Mouse (Mus musculus): ENCODE measurements at regions not wholly inside any gene's neighbourhood (a gene's known extent, or its start where the extent isn't known, plus 50 kb on each side); places are given as distances from the start of the nearest gene placed in this dataset.

DNA sequence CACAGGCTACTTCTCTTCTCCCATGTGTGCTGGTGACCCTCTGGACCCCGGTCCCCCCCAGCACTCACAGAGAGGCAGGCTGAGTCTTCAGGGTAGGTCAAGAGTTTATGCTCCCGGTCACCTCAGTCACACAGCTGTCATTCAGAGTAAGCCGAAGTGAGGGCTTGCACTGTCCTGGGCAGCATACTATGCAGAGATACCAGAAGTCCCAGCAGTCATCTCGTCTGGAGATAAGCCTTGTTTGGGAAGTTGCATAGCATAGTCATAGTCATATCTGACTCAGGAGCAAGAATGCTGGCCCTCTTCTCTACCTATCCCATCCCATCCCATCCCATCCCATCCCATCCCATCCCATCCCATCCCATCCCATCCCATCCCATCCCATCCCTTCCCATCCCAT lies 1211.5 kb upstream of the A1bg start:
- H3K4me3 ChIP-seq (ENCODE audit: low read depth, low read length) = no peak overlapping the region
- H3K27me3 ChIP-seq (ENCODE audit: control insufficient read depth, insufficient read depth, low read length, poor library complexity, severe bottlenecking) = no peaks in the 10 kb centered on the region
- H3K9ac ChIP-seq (ENCODE audit: low read depth, poor library complexity, severe bottlenecking) = no peak overlapping the region
- H3K27ac ChIP-seq (ENCODE audit: insufficient read depth, low read length) = no peak overlapping the region
- TF ChIP-seq CTCF (IDR thresholded peaks at IDR 0.05; ENCODE audit: low read depth, low read length) (no peak), EP300 (IDR thresholded peaks at IDR 0.05; ENCODE audit: insufficient read depth, low read depth, low read length) (no peak), POLR2A (IDR thresholded peaks at IDR 0.05; ENCODE audit: insufficient read depth, low read length) (no peak)
- no peaks in the 10 kb centered on the region for H3K9me3 ChIP-seq (replicated peaks; ENCODE audit: control insufficient read depth, insufficient read depth, low read length, poor library complexity, severe bottlenecking)
- H3K4me1 ChIP-seq (ENCODE audit: control insufficient read depth, insufficient read depth, low read length) = peaks cover 5% of the 10 kb centered on the region
- peaks cover 4% of the 10 kb centered on the region; the same call in 1 of the 2 replicates for H3K36me3 ChIP-seq (ENCODE audit: control insufficient read depth, insufficient read depth, low read length, poor library complexity, severe bottlenecking)

DNA sequence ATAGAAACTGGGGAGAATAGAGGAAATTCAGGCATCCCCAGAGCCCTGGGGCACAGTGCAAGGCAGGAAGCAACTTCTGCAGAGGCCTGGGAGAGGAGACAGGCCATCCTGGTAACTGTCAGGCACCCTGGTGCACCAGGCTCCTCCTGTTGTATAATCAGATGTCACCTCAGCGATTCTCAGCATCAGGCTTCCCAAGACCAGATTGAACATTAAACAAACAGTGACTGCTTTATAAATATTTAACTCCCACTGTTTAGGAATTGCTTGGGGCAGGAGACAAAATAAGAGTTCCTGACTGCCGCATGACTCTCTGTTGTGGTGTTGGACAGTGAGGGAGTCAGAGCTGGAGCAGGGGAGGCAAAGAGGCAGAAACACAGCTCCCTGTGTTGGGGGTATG lies 1210.1 kb upstream of the A1bg start:
- H3K4me3 ChIP-seq (ENCODE audit: low read depth, low read length) = no peak overlapping the region
- no peak overlapping the region for H3K27ac ChIP-seq (ENCODE audit: insufficient read depth, low read length)
- peaks cover 4% of the 10 kb centered on the region; the same call in 1 of the 2 replicates for H3K36me3 ChIP-seq (ENCODE audit: control insufficient read depth, insufficient read depth, low read length, poor library complexity, severe bottlenecking)
- H3K27me3 ChIP-seq (ENCODE audit: control insufficient read depth, insufficient read depth, low read length, poor library complexity, severe bottlenecking) = no peaks in the 10 kb centered on the region
- no peak for TF ChIP-seq EP300 (IDR thresholded peaks at IDR 0.05; ENCODE audit: insufficient read depth, low read depth, low read length)
- no peak for TF ChIP-seq POLR2A (IDR thresholded peaks at IDR 0.05; ENCODE audit: insufficient read depth, low read length)
- H3K4me1 ChIP-seq (ENCODE audit: control insufficient read depth, insufficient read depth, low read length) = peaks cover 5% of the 10 kb centered on the region
- no peaks in the 10 kb centered on the region for H3K9me3 ChIP-seq (replicated peaks; ENCODE audit: control insufficient read depth, insufficient read depth, low read length, poor library complexity, severe bottlenecking)
- H3K9ac ChIP-seq (ENCODE audit: low read depth, poor library complexity, severe bottlenecking) = no peak overlapping the region

DNA sequence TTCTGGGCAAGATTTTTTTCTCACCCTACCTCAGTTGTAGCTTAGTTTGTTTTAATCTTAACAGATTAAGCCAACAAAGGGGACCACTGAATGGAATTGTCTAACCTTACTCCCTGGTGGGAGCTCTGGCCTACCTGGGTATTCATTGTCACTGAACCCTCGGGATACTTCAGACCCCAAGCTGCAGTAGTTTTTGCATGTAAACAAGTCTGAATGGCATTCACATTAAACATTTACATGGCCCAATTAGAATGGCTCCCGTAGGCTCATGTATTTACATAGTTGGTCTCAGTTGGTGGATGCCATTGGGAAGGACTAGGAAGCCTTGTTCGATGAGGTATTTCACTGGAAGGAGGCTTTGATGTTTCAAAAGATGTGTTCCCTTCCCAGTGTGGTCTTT lies 1208.9 kb upstream of the A1bg start:
- peaks cover 2% of the 10 kb centered on the region for H3K4me1 ChIP-seq (ENCODE audit: control insufficient read depth, insufficient read depth, low read length)
- H3K9ac ChIP-seq (ENCODE audit: low read depth, poor library complexity, severe bottlenecking) = no peak overlapping the region
- H3K36me3 ChIP-seq (ENCODE audit: control insufficient read depth, insufficient read depth, low read length, poor library complexity, severe bottlenecking) = peaks cover 4% of the 10 kb centered on the region; the same call in 1 of the 2 replicates
- no peaks in the 10 kb centered on the region for H3K9me3 ChIP-seq (replicated peaks; ENCODE audit: control insufficient read depth, insufficient read depth, low read length, poor library complexity, severe bottlenecking)
- H3K27ac ChIP-seq (ENCODE audit: insufficient read depth, low read length) = no peak overlapping the region
- no peak overlapping the region for H3K4me3 ChIP-seq (ENCODE audit: low read depth, low read length)
- TF ChIP-seq EP300 (IDR thresholded peaks at IDR 0.05; ENCODE audit: insufficient read depth, low read depth, low read length) (no peak), CTCF (IDR thresholded peaks at IDR 0.05; ENCODE audit: low read depth, low read length) (no peak), POLR2A (IDR thresholded peaks at IDR 0.05; ENCODE audit: insufficient read depth, low read length) (no peak)
- no peaks in the 10 kb centered on the region for H3K27me3 ChIP-seq (ENCODE audit: control insufficient read depth, insufficient read depth, low read length, poor library complexity, severe bottlenecking)

DNA sequence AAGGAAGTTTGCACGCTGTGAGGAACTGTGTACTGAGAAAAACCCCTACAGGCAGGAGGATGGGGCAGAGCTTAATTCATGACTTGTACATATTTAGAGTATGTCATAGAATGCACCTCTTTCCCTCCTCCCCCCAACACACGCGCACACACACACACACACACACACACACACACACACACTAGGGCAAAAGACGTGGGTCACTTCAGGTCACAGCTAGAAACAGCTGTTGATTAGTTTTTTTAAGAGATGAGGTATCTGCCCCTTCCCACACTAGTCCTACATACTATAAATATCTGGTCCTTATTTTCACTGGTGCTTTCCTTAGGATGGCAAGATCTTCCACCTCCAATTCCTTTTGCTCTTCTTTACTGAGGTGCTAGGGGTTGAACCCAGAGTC lies 1207.7 kb upstream of the A1bg start:
- Histone ChIP-seq H3K27ac (ENCODE audit: insufficient read depth, low read length) (no peak overlapping the region), H3K9me3 (replicated peaks; ENCODE audit: control insufficient read depth, insufficient read depth, low read length, poor library complexity, severe bottlenecking) (no peaks in the 10 kb centered on the region), H3K36me3 (ENCODE audit: control insufficient read depth, insufficient read depth, low read length, poor library complexity, severe bottlenecking) (peaks cover 4% of the 10 kb centered on the region; the same call in 1 of the 2 replicates)

DNA sequence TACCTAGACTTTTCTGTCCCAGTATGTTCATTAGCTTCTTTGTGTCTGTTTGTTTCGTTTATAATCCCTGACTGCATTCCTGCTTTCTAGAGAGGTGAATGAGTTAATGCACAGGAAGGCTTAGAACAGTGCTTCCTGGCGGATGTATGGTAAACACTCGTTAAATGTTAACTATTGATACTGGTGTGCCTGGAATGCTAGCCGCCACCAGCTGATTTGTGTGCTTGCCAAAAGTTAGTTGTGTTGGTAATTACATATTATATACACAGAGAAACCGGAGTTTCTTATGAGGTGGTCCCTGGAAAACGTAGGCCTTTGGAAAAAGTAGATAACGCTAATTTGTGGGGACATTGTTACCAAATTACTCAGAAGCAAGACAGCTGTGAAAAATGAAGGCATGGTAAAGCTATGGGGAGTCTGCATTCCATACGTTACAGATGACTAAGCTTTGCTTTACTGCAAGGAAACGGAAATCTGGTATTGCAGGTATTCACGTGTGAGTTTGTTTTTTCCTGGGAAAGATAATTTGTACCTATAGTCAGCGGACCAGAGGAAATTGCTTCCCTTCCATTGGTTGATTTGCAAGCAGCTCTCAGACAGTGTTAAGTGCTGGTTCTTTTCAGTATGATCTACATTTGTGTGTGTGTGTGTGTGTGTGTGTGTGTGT lies 1205.9 kb upstream of the A1bg start:
- Histone ChIP-seq H3K9ac (ENCODE audit: low read depth, poor library complexity, severe bottlenecking) (no peak overlapping the region), H3K27me3 (ENCODE audit: control insufficient read depth, insufficient read depth, low read length, poor library complexity, severe bottlenecking) (no peaks in the 10 kb centered on the region), H3K4me3 (ENCODE audit: low read depth, low read length) (no peak overlapping the region), H3K36me3 (ENCODE audit: control insufficient read depth, insufficient read depth, low read length, poor library complexity, severe bottlenecking) (no peaks in the 10 kb centered on the region; the same call in 1 of the 2 replicates), H3K9me3 (replicated peaks; ENCODE audit: control insufficient read depth, insufficient read depth, low read length, poor library complexity, severe bottlenecking) (no peaks in the 10 kb centered on the region), H3K27ac (ENCODE audit: insufficient read depth, low read length) (no peak overlapping the region), H3K4me1 (ENCODE audit: control insufficient read depth, insufficient read depth, low read length) (peaks cover 1% of the 10 kb centered on the region)
- TF ChIP-seq CTCF (IDR thresholded peaks at IDR 0.05; ENCODE audit: low read depth, low read length) (no peak), POLR2A (IDR thresholded peaks at IDR 0.05; ENCODE audit: insufficient read depth, low read length) (no peak), EP300 (IDR thresholded peaks at IDR 0.05; ENCODE audit: insufficient read depth, low read depth, low read length) (no peak)

More for the DNA sequence above, 1207.7 kb upstream of the A1bg start:
- TF ChIP-seq POLR2A (IDR thresholded peaks at IDR 0.05; ENCODE audit: insufficient read depth, low read length) (no peak), EP300 (IDR thresholded peaks at IDR 0.05; ENCODE audit: insufficient read depth, low read depth, low read length) (no peak), CTCF (IDR thresholded peaks at IDR 0.05; ENCODE audit: low read depth, low read length) (no peak)
- Histone ChIP-seq H3K4me3 (ENCODE audit: low read depth, low read length) (no peak overlapping the region), H3K4me1 (ENCODE audit: control insufficient read depth, insufficient read depth, low read length) (peaks cover 1% of the 10 kb centered on the region), H3K9ac (ENCODE audit: low read depth, poor library complexity, severe bottlenecking) (no peak overlapping the region), H3K27me3 (ENCODE audit: control insufficient read depth, insufficient read depth, low read length, poor library complexity, severe bottlenecking) (no peaks in the 10 kb centered on the region)

DNA sequence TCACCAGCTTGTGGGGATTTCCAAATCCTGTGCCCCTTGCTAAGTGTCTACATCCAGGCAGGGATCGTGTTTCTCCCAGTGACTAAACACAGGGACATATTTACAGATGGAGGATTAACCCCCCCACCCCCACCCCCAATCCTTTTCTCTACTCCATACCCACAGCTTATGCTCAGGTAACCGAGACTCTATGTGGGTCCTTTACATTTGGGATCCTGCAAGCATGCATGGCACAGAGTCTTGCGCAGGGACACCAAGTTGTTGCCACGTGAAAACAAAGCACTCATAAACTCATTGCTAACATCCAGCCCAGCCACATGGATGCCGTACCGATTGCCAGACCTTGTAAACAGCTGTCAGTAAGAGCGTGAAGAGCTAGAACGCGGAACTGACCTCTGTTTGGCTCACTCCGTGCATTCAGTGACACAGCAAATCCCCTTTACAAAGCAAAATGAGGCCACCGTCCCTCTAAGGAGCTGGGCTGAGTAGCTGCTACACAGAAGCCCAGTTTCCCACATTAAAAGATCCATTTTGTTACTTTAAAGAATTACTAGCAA lies 1204.9 kb upstream of the A1bg start:
- Histone ChIP-seq H3K27ac (ENCODE audit: insufficient read depth, low read length) (no peak overlapping the region), H3K9me3 (replicated peaks; ENCODE audit: control insufficient read depth, insufficient read depth, low read length, poor library complexity, severe bottlenecking) (no peaks in the 10 kb centered on the region), H3K9ac (ENCODE audit: low read depth, poor library complexity, severe bottlenecking) (no peak overlapping the region), H3K36me3 (ENCODE audit: control insufficient read depth, insufficient read depth, low read length, poor library complexity, severe bottlenecking) (no peaks in the 10 kb centered on the region; the same call in 1 of the 2 replicates), H3K4me3 (ENCODE audit: low read depth, low read length) (no peak overlapping the region), H3K27me3 (ENCODE audit: control insufficient read depth, insufficient read depth, low read length, poor library complexity, severe bottlenecking) (no peaks in the 10 kb centered on the region), H3K4me1 (ENCODE audit: control insufficient read depth, insufficient read depth, low read length) (peaks cover 3% of the 10 kb centered on the region)
- TF ChIP-seq EP300 (IDR thresholded peaks at IDR 0.05; ENCODE audit: insufficient read depth, low read depth, low read length) = no peak
- TF ChIP-seq POLR2A (IDR thresholded peaks at IDR 0.05; ENCODE audit: insufficient read depth, low read length) = no peak
- TF ChIP-seq CTCF (IDR thresholded peaks at IDR 0.05; ENCODE audit: low read depth, low read length) = no peak
